Mouse (Mus musculus) heart, postnatal 0 days (tissue): ENCODE results near the gene Agr3.

Experiments
- CTCF ChIP-seq: IDR thresholded peaks from 2 replicates; pipeline ENCODE4 v1.5.1; 2016; ENCODE audit warnings: antibody characterized with exemption, control low read depth, low read depth
- EP300 ChIP-seq: IDR thresholded peaks from 2 replicates; pipeline ENCODE4 v1.6.1; 2016; ENCODE audit warnings: antibody characterized with exemption, low read depth

DNA sequence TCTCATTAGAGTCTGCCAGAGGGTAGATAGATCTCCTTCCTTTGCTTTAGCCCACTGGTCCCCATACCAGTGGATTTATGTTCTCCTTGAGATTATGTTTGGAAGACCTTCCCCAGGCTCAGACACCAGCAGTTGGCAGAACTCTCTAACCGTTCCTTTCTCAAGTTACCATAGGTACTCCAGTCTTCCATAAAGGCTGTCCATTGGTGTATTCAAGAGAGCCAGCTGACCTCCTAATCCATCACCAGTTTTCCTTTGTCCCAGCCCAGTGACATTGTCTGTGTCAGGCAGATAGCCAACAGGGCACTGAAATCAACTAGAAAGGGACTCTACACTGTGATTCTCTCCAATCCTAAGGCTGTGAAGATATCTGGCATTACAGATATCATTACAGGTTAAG lies 9.0 kb upstream of the Agr3 start:
- no peak for TF ChIP-seq EP300
- TF ChIP-seq CTCF = no peak
